Mouse (Mus musculus) myocyte (in vitro differentiated cells): ENCODE measurements at regions not wholly inside any gene's neighbourhood (a gene's known extent, or its start where the extent isn't known, plus 50 kb on each side); places are given as distances from the start of the nearest gene placed in this dataset.

Source experiments
- H3K27me3 ChIP-seq: one replicate; pipeline ENCODE4 v1.6.1; 2011; ENCODE audit not compliant: control insufficient read depth, insufficient read depth, insufficient read length
- H3K36me3 ChIP-seq: one replicate; pipeline ENCODE4 v1.6.1; 2011; ENCODE audit not compliant: control insufficient read depth, insufficient read depth
- H3K4me2 ChIP-seq: one replicate; pipeline ENCODE4 v1.6.1; 2011; ENCODE audit warnings: low read depth, control low read depth
- H3K4me3 ChIP-seq: one replicate; pipeline ENCODE4 v1.5.1; 2011; ENCODE audit warnings: mild to moderate bottlenecking, control low read depth, moderate library complexity
- H3K79me2 ChIP-seq: one replicate; pipeline ENCODE4 v1.6.1; 2011; ENCODE audit not compliant: control insufficient read depth, insufficient read depth
- H3ac ChIP-seq: one replicate; pipeline ENCODE4 v1.6.1; 2011; ENCODE audit not compliant: control insufficient read depth, insufficient read length
- CEBPB ChIP-seq: IDR thresholded peaks from 2 replicates; pipeline ENCODE4 v1.6.1; 2011; ENCODE audit warnings: mild to moderate bottlenecking, moderate library complexity; ENCODE audit not compliant: poor library complexity, insufficient read depth, severe bottlenecking
- E2F4 ChIP-seq: IDR thresholded peaks from one replicate; pipeline ENCODE4 v1.6.1; 2011; ENCODE audit warnings: mild to moderate bottlenecking, control low read depth, moderate library complexity; ENCODE audit not compliant: insufficient read depth
- MAX ChIP-seq: IDR thresholded peaks from one replicate; pipeline ENCODE4 v1.6.1; 2011; ENCODE audit warnings: low read depth, mild to moderate bottlenecking, control low read depth

- Histone ChIP-seq H3K79me2 (no peaks in the 10 kb centered on the region), H3ac (no peak overlapping the region), H3K27me3 (no peaks in the 10 kb centered on the region), H3K36me3 (no peaks in the 10 kb centered on the region), H3K4me2 (peak overlapping the region; percentile 82), H3K4me3 (peak overlapping the region; percentile 18)
- no peak for TF ChIP-seq MAX
- peak; percentile 62 for TF ChIP-seq E2F4
- TF ChIP-seq CEBPB = 0 out of 2 replicates have a peak, but pooled peaks have one; percentile 3
Measured at GRCm38 (mm10) chr2:75609150-75609946, 49.7 kb upstream of the Hnrnpa3 start.
